Mouse (Mus musculus): ENCODE data around the gene Tmco4.

DNA sequence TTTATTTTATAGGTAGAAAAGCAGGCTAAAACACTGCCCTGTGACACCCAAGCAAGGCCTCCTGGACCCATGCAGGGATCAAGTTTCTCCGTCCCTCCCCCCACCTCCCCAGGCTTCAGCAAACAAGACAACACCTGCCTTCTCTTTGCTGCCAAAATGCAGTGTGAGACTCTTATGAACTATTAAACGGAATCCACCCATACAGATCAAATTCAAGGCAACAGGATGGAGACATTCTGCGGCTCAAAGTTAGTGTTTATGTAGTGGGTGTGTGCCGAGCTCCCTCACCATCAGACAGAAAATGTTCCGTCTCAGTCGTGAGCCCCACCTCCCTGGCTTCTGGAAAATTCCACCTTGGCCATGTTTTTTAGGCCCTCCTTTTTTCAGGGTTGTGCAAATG is 30.7 kb upstream of the Tmco4 start:
- no peak for TF ChIP-seq CTCF (IDR thresholded peaks at IDR 0.05)
- no peak for TF ChIP-seq POLR2A (IDR thresholded peaks at IDR 0.05; ENCODE audit: insufficient read depth, low read depth, low read length)
